Mouse (Mus musculus) kidney, adult 2 months (tissue): ENCODE results near the gene Cgref1.

Source experiments
- CTCF ChIP-seq: fragments of 200-500 bp; conservative IDR thresholded peaks from 2 replicates; pipeline ENCODE4 v1.5.1; 2011; ENCODE audit warnings: low read depth, mild to moderate bottlenecking, control low read depth, low read length, moderate library complexity, mixed read lengths; ENCODE audit not compliant: insufficient read depth, insufficient read length
- POLR2A ChIP-seq: fragments of 200-500 bp; IDR thresholded peaks from one replicate; pipeline ENCODE4 v1.6.1; 2011; ENCODE audit warnings: low read depth, low read length, control low read depth

DNA sequence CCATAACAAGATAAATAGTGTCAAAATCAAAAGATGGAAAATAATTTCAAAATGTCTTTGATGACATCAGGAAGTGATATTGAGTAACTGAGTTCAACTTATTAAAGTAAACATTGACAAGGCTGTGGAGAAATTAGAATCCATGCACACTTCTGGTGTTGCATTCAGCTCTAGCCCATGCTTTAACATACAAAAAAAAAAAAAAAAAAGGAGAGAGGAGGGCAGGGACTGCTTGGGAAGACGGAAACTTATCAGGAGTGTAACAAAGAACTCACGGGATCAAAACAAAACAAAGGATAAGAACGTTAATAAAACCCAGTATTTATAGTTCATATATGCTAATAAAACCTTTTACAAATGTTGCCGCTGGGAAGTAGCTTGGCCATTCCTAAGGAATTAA lies 59.2 kb downstream of the Cgref1 start:
- TF ChIP-seq CTCF = no peak
- no peak for TF ChIP-seq POLR2A
